Mouse (Mus musculus): Measurements from ENCODE around the gene Pon2.
"Not testable (repeated sequence)": the region's sequence is repeated elsewhere in the genome, so short reads cannot be mapped to it uniquely, and the experiment has no call there.

The Pon2 gene

DNA sequence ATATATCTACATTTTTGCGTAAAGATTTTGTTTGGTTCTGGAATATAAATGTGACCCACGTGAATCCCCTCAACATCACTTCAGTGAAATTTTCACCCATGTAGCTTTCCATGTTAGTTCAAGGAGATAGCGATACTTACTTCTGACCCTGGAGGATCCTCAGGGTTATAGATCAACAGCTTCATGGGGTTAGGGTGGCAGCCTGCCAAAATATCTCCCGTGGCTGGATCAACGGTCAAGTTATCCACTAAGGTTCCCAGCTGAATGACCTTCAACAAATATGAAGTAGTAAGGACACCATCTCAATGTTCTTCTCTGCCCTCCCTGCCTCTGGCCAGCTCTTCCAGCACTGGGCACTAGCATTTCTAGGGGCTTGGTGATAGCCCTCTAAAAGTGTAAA is 68.0 kb downstream of the Pon2 start:
- DNase-seq (ENCODE audit: low read depth, low spot score), result no peak

- not testable (repeated sequence) for DNase-seq (ENCODE audit: low read depth, low spot score)
These were observed 74.7 kb downstream of the Pon2 start for GRCm38 (mm10) chr6:5223551-5223950.

GRCm38 (mm10) chr6:5222080-5222479 is 76.2 kb downstream of the Pon2 start:
- no peak for DNase-seq (ENCODE audit: low read depth, low spot score)

DNA sequence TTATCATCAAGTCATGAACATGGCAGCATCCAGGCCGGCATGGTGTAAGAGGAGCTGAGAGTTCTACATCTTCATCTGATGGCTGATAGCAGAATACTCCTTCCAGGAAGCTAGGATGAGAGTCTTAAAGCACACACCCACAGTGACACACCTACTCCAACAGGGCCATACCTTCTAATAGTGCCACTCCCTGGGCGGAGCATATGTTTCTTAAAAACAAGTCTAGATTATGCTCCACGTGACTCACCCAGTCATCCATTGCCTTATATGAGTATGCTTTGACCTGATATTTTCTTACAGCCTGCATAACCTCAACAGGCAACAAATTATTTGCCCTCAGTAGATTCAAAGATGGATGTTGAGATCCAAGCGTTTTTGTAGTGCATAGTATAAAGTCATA is 80.1 kb downstream of the Pon2 start:
- DNase-seq (ENCODE audit: low read depth, low spot score), result no peak

Data from mesoderm, embryonic 11.5 days (tissue).